Mouse (Mus musculus) frontal cortex, postnatal 36 days (tissue): ENCODE data around the gene Pusl1.

Experiments
- DNase-seq, 2 experiments: peaks; one replicate each; pipeline ENCODE4 v3.0.0; 2022; ENCODE audit warnings: low spot score in 2 of 2

The Pusl1 gene

GRCm38 (mm10) chr4:155887674-155888073 is 3.9 kb downstream of the Pusl1 start:
- DNase-seq: no peak

GRCm38 (mm10) chr4:155886330-155886729 is 5.3 kb downstream of the Pusl1 start:
- no peak for DNase-seq

DNA sequence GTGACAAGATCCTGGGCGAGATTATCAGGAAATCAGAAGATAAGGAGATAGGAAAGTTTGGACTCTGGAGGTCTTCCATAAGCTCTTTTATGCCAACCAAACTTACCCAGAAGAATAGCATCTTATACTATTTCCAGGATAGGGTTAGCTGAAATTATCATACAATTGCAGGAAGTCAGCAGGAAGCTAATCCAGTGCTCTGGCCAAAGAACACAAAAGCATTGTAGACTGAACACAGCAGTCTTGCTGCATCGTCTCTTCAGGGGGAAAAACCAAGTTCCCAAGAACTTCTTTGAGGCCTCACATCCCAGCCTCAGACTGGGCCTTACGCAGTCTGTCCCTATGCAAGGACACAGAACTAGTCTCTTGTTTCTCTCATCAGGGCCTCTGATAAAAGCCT is 8.0 kb downstream of the Pusl1 start:
- no peak for DNase-seq

GRCm38 (mm10) chr4:155871404-155871803 is 20.2 kb downstream of the Pusl1 start:
- no peak for DNase-seq

DNA sequence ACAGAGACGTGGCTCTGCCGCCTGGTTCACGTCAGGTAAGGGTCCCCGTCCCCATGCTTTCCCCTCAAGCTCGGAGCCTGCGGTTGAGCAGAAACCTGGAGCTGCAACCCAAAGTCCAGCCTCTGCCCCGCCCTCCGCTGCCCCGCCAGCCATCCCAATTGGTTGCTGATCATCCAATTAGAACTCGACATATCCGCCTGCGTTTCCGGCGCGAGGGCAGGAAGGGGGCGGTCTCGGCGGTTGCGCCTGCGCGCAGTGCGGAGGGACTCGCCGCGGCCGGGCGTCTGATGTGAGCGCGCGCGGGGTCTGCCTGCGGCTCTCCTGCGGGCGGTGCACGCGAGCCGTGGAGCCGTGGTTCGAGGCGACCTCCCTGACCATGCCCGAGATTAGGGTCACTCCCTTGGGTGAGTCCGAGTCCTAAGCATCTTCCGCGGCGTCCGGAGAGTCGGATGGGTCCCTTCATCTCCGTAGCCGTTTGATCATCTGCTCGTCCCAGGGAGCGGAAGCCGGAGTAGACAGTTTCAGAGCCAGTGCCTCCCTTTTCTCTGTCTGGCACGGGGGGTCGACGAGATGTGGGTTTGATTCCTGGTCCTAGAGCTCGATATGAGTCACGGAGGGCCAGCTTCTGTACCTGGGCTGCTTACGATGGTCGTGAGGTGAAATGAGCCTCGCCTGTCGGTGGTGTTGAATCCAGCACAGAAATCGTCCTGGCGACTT is 22.1 kb downstream of the Pusl1 start, which contains the start of the genes Cptp and Ints11:
Gene Cptp (minus strand): TSS at position 124 of the 717 bp plus-strand sequence.
Gene Ints11 (plus strand): TSS at position 230 of the 717 bp plus-strand sequence.
- DNase-seq: peak; percentile 97

DNA sequence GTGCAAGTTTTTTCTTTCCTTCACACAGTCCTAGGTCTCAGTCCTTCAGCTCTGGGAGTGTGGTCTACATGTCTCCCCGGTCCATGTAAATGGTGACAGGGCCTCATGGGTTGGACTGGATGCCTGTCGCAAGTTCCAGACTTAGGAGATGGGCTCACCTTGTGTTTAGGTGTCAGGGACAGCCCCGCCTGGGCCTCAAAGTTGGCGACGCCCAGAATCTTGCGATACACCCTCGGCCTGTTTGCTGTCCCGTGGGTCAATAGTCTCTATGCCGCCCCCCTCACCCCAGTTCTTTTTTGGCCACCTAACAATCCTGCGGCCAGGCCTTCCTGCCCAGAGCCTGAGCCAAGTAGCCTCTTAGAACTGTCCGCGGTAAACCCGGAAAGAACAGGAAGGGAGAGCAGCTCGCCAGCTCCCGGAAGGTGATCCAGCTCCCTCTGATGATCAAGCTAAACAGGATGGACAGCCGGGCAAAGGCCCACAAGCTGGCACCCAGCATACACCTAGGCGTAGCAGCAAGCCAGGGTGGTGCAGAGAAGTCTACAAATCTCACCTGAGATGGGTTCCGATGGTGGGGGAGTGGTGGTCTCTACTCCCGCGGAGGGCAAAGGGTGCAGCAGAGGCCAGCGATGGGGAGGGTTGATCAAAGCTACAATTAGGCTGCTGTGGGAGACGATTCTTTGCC is 22.8 kb downstream of the Pusl1 start:
- no peak for DNase-seq

DNA sequence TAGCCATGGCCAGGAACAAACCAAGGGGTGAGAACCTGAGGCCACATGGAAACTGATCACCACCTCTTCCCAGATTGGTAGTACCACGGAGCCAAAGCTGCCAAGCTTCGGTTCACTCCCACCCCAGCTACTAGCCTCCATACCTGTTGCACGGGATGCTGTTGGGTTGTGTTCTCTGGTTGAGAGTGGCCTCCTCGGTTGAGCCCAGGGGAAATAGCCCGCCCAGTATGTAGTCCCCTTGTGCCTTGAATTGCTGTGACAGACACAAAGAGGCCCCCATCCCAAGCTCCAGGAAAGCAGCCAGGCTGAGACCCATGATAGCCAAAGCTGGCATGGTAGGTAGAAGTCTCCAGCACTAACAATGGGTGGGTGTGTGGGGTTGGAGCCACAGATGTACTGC is 28.6 kb downstream of the Pusl1 start, which contains the start of gene Tas1r3:
Gene Tas1r3 (minus strand): TSS at position 362 of the 400 bp plus-strand sequence.
- no peak for DNase-seq

- DNase-seq: no peak
These were observed 29.8 kb downstream of the Pusl1 start for GRCm38 (mm10) chr4:155861787-155862186.

GRCm38 (mm10) chr4:155859318-155859717 is 32.3 kb downstream of the Pusl1 start:
- no peak for DNase-seq

- DNase-seq: no peak
These were observed 34.7 kb downstream of the Pusl1 start for GRCm38 (mm10) chr4:155856881-155857280.

DNA sequence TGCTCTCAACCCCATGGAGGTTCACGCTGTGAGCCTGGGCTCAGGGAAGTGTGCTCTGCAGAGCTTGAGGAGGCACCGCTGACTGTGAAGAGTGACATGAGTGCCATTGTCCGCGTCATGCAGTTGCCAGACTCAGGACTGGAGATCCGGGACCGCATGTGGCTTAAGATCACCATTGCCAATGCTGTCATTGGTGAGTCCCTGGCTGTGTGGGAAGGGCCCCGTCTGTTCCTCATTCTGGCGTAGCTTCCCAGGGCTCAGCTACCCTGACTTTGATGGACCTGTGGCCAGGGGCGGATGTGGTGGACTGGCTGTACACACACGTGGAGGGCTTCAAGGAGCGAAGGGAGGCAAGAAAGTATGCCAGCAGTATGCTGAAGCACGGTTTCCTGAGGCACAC is 35.5 kb downstream of the Pusl1 start:
- no peak for DNase-seq

GRCm38 (mm10) chr4:155854991-155855390 is 36.6 kb downstream of the Pusl1 start:
- DNase-seq: no peak

GRCm38 (mm10) chr4:155853421-155853820 is 38.2 kb downstream of the Pusl1 start:
- no peak for DNase-seq

DNA sequence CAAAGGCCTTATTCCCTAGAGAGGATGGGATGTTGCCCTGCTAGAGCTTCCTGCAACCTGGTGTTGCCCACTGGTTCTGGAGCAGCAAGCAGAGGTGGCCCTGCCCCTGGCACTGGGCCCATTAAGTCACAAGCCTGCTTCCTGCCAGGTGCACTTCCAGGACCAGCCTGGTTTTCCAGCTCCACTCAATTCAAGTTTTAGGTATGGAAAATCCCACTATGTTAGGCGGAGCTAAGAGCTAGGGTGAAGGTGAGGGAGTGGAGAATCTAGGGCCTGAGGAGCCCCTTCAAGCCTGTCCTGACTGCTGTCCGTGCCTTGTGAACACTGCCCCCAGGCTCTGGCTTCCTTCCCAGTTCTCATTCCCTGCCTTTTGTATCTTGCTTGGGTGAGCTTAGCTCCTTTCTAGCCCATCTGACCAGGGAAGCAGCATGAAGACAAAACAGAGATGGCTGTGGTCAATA is 39.6 kb downstream of the Pusl1 start:
- no peak for DNase-seq

GRCm38 (mm10) chr4:155851368-155851767 is 40.2 kb downstream of the Pusl1 start:
- no peak for DNase-seq

- no peak for DNase-seq
These were observed 41.7 kb downstream of the Pusl1 start for GRCm38 (mm10) chr4:155849792-155850451.

DNA sequence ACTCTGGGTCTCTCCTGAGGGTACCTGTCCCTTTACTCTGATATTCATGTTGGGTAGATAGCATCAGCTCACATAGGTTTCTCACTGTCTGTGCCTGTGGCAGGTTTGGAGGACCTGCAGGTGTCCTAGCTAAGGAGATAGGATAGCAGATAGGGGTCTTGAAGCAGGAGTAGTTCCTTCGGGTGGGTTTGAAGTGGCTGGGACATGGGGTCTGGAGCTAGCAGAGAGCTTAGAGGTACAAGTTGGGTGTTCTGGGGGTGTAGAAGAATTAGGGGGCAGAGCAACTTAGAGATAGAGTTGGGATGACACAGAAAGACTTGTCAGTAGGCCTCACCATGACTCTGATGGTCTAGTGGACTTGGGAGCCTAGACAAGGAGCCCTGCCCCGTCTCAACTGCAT is 42.2 kb downstream of the Pusl1 start:
- no peak for DNase-seq

DNA sequence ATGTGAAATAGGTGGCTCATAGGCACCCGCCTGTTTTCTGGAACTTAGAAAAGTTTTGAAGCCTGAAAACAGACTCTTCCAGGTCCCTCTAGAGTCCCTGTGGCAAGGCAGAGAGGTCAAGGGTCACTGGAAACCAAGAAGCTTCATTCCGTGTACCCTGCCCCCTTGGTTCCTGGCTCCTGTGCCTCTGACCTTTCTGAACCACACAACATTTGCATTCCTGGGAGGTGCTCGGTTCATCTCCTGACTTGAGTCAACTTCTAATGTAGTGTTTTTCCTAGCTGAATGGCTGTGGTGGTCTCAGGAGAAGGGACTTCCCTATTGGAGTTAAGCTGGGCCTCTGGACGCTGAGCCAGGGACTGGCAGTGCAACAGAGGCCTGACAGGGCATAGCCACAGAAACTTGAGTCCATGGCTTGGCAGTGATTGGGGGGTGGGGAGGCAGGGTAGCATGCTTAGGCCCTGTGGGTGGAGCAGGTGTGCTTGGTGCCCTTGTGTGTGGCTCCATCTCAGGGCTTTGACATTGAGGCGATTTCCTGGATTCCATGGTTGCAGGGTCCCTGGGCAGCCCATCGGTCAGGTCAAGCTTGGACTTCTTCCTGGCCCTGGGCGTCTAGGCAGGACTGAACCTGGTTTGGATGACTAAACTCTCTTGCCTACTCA is 43.0 kb downstream of the Pusl1 start:
- DNase-seq: no peak

DNA sequence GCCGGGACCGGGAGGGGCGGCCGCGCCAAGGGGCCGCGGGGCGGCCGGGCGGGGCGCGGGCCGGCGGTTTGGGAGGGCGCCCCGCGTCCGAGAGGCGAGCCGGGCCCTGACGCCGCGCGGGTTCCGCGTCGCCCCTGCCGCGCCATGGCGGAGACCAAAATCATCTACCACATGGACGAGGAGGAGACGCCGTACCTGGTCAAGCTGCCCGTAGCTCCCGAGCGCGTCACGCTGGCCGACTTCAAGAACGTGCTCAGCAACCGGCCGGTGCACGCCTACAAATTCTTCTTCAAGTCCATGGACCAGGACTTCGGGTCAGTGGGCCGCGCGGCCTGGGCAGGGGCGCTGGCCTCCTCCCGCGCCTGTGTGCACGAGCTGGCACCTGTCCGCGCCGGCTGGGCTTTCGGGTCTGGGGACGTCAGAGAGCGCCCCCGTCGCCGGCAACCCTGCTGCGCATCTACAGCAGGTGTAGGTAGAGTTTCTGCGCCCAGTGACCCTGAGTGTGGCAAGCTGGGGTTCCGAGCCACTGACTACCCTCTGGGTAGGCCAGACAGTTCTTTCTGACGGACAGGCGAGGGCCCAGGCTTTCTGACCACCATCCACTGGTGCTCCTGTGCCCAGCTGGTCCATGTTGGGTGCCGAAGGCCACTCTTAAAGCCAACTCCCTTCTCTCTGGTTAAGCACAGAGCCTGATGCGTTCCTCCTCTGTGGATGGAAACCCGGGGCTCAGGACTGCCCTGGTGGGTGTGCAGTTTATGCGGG is 43.8 kb downstream of the Pusl1 start:
- DNase-seq: no peak

DNA sequence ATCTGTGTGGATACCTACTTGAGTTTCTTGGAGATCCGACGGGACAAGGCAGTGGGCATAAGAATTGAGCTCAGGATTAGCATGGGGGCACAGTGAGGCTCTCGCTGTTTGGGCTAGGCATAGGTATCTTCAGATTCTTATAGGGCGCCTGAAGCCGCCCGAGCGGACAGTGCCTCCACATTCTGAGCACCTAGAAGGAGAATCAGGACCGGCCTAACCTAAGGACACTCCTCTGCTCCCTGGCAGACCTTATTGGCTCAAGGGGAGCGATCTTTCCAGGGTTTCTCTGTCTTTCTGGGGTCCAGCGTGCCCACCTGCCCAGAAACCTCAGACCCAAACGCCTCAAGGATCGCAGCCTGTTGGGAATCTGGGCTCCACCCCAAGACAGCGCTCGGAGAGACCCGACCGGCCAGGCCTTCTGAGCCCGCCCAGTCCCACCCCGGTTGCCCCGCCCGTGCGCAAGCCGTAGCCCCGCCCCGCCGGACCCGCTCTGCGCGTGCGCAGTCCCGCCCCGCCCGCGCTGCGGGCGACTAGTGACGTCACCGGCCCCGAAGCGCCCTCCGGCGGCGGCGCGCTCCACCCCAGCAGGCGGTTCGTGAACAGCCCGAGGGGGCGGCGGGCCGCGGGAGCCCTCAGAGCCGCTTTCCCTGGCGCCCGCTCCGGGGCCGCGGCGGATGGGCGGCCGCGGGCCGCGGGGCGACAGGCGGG is 44.6 kb downstream of the Pusl1 start, which contains the start of gene Dvl1:
Gene Dvl1 (plus strand): TSS at position 532 of the 708 bp plus-strand sequence.
- peak; percentile 93 to 96 for DNase-seq
